In genomic region chr9:47571461-47571860, GRCm38 (mm10) we compare ENCODE assay signal across 20 mouse cellular contexts. TPM values are rescaled to one million over a fixed set of nuclear protein-coding genes. Genes with fewer than 3 reads are reported as not detected.
"Had no signal": no experiment of that assay in that cellular context is flagged by ENCODE, and none has a peak within 500 bp of the region (broad histone marks: within the 10 kb centered on the region; RNA-seq: fewer than 3 reads in every experiment).

No protein-coding gene starts in this region.

- H3K4me2 ChIP-seq: liver, embryonic 13.5 days; midbrain, embryonic 11.5 days; neural tube, embryonic 12.5 days; neural tube, embryonic 15.5 days had no signal

- H3K27ac ChIP-seq: left cerebral cortex, adult 2 months; liver, embryonic 13.5 days; neural tube, embryonic 12.5 days; neural tube, embryonic 15.5 days; stomach, postnatal 0 days had no signal

- H3K9ac ChIP-seq: liver, embryonic 13.5 days; neural tube, embryonic 12.5 days; neural tube, embryonic 15.5 days had no signal

- H3K36me3 ChIP-seq: liver, embryonic 13.5 days; neural tube, embryonic 12.5 days; neural tube, embryonic 15.5 days had no signal

- H3K9me3 ChIP-seq: liver, embryonic 13.5 days; neural tube, embryonic 12.5 days; neural tube, embryonic 15.5 days had no signal

- H3K4me3 ChIP-seq: left cerebral cortex, adult 2 months; liver, embryonic 13.5 days; neural tube, embryonic 12.5 days; neural tube, embryonic 15.5 days had no signal

- H3K27me3 ChIP-seq: liver, embryonic 13.5 days; neural tube, embryonic 12.5 days; neural tube, embryonic 15.5 days had no signal

- DNase-seq: kidney, adult 9 months; kidney, postnatal 14 days; kidney, postnatal 4 days; layer of hippocampus, postnatal 36 days; liver, embryonic 13.5 days; lung, adult 2 months; lung, postnatal 14 days; lung, postnatal 4 days; midbrain, embryonic 14.5 days; right cerebral cortex, adult 18-20 months; right cerebral cortex, postnatal 14 days; right cerebral cortex, postnatal 4 days; thymus, adult 18-20 months; thymus, postnatal 4 days had no signal

RNA-seq across cellular contexts. Expression of gene Cadm1, which starts 41.5 kb away (rescaled TPM):
- total RNA-seq: megakaryocyte-erythroid progenitor cell, adult 5-6 weeks had no signal
